Mouse (Mus musculus) forebrain, embryonic 10.5 days (tissue): Measurements from ENCODE around the gene Pcolce2. TPM values are rescaled to one million over a fixed set of nuclear protein-coding genes. Genes with fewer than 3 reads are reported as not detected.

Experiments
- polyA plus RNA-seq: library from polyadenylated mRNA; unstranded; fragments of >200 nt; fragmentation: Nextera tagmentation; extraction: Ambion mirVana; gene quantifications from 2 replicates; pipeline ENCODE4 v1.2.1, GENCODE M21; 2016

Pcolce2 gene
- polyA plus RNA-seq, 1 experiment from 2014 or later, result 3.9 TPM

Other genes starting within 250 kb of the Pcolce2 start
- gene Chst2, start 230.9 kb upstream of the Pcolce2 start, polyA plus RNA-seq, result 5.6 and 7.0 TPM in 2 replicates
- gene U2surp, start 125.6 kb upstream of the Pcolce2 start, polyA plus RNA-seq, result 142 and 152 TPM in 2 replicates
- 0.07 and 0.12 TPM in 2 replicates for gene Paqr9, start 77.9 kb upstream of the Pcolce2 start, polyA plus RNA-seq
- gene Trpc1, start 112.8 kb downstream of the Pcolce2 start, polyA plus RNA-seq, result 1.5 and 2.0 TPM in 2 replicates
- gene Pls1, start 207.7 kb downstream of the Pcolce2 start, polyA plus RNA-seq, result 5.6 and 5.9 TPM in 2 replicates
- gene Atr, start 220.0 kb downstream of the Pcolce2 start, polyA plus RNA-seq, result 22.1 and 22.4 TPM in 2 replicates